Mouse (Mus musculus): ENCODE measurements at regions not wholly inside any gene's neighbourhood (a gene's known extent, or its start where the extent isn't known, plus 50 kb on each side); places are given as distances from the start of the nearest gene placed in this dataset.

GRCm38 (mm10) chr8:34689049-34689824 lies 577.7 kb upstream of the Gm10131 start:
- no peak for TF ChIP-seq POLR2A (IDR thresholded peaks at IDR 0.05; ENCODE audit: insufficient read length, low read depth)
- no peak for TF ChIP-seq POLR2AphosphoS2 (IDR thresholded peaks at IDR 0.05; ENCODE audit: insufficient read length, low read depth)
